Mouse (Mus musculus) stomach, postnatal 0 days (tissue): ENCODE measurements at regions not wholly inside any gene's neighbourhood (a gene's known extent, or its start where the extent isn't known, plus 50 kb on each side); places are given as distances from the start of the nearest gene placed in this dataset.

Experiments
- ATAC-seq: fragments of 200-750 bp; cut with Nextera tagmentation; 2 replicates; pipeline ENCODE4 v1.8.0; 2017; ENCODE audit not compliant: low FRiP score, low TSS enrichment
- DNase-seq: peaks from one replicate; pipeline ENCODE4 v3.0.0-alpha.2; 2016; ENCODE audit warnings: low spot score
- H3K27ac ChIP-seq: fragments of 300-500 bp; sonication (generic); replicated peaks from 2 replicates; pipeline ENCODE4 v1.5.1; 2014; ENCODE audit warnings: mild to moderate bottlenecking, control low read depth
- H3K27me3 ChIP-seq: fragments of 300-500 bp; sonication (generic); 2 replicates; pipeline ENCODE4 v1.6.1; 2014; ENCODE audit warnings: low read length; ENCODE audit not compliant: control insufficient read depth, insufficient read depth
- H3K36me3 ChIP-seq: fragments of 300-500 bp; sonication (generic); 2 replicates; pipeline ENCODE4 v1.6.1; 2014; ENCODE audit warnings: low read length, mixed read lengths; ENCODE audit not compliant: control insufficient read depth, insufficient read depth
- H3K4me1 ChIP-seq: fragments of 300-500 bp; sonication (generic); replicated peaks from 2 replicates; pipeline ENCODE4 v1.6.1; 2014; ENCODE audit warnings: antibody characterized with exemption; ENCODE audit not compliant: control insufficient read depth, insufficient read depth
- H3K4me2 ChIP-seq: fragments of 300-500 bp; sonication (generic); replicated peaks from 2 replicates; pipeline ENCODE4 v1.6.1; 2014; ENCODE audit warnings: low read depth, mild to moderate bottlenecking, control low read depth, moderate library complexity
- H3K4me3 ChIP-seq: fragments of 300-500 bp; sonication (generic); 2 replicates; pipeline ENCODE4 v1.5.1; 2014; ENCODE audit warnings: low read depth, low read length, control low read depth
- H3K9ac ChIP-seq: fragments of 300-500 bp; sonication (generic); 2 replicates; pipeline ENCODE4 v1.6.1; 2014; ENCODE audit warnings: mild to moderate bottlenecking, low read length, control low read depth, mixed read lengths
- H3K9me3 ChIP-seq: fragments of 300-500 bp; sonication (generic); 2 replicates; pipeline ENCODE4 v1.6.1; 2016; ENCODE audit warnings: low read length; ENCODE audit not compliant: control insufficient read depth
- CTCF ChIP-seq: IDR thresholded peaks from 2 replicates; pipeline ENCODE4 v1.5.1; 2016; ENCODE audit warnings: antibody characterized with exemption, low read depth, mild to moderate bottlenecking, moderate library complexity
- EP300 ChIP-seq: optimal IDR thresholded peaks from 2 replicates; pipeline ENCODE3; 2016; ENCODE audit warnings: antibody characterized with exemption
- WGBS: fragments of 180-500 bp; shearing (Covaris S2); extraction: QIAGEN DNeasy Blood & Tissue Kit; methylation state at CpG from one replicate; pipeline ENCODE4 v1.1.7; 2014; 5-methylcytosine and 5-hydroxymethylcytosine counted together

- Histone ChIP-seq H3K4me1 (no peaks in the 10 kb centered on the region), H3K27ac (no peak overlapping the region), H3K27me3 (no peaks in the 10 kb centered on the region), H3K9me3 (no peaks in the 10 kb centered on the region), H3K4me2 (no peak overlapping the region), H3K9ac (no peak overlapping the region), H3K36me3 (no peaks in the 10 kb centered on the region), H3K4me3 (no peak overlapping the region)
- DNase-seq (no peak), ATAC-seq (no peak)
- no peak for TF ChIP-seq CTCF
- no peak for TF ChIP-seq EP300
- WGBS = 53% methylated on average over 3 of the region's 3 CpGs
These were observed 697.8 kb upstream of the Got2 start for GRCm38 (mm10) chr8:96586129-96586528.

- no peaks in the 10 kb centered on the region for H3K27me3 ChIP-seq
- H3K9ac ChIP-seq = no peak overlapping the region
- DNase-seq (no peak), ATAC-seq (no peak)
- TF ChIP-seq EP300 (no peak), CTCF (no peak)
- no peaks in the 10 kb centered on the region for H3K9me3 ChIP-seq
- H3K4me1 ChIP-seq = no peaks in the 10 kb centered on the region
- no peak overlapping the region for H3K4me2 ChIP-seq
- WGBS = 68% methylated on average over 10 of the region's 10 CpGs
- no peak overlapping the region for H3K27ac ChIP-seq
- H3K36me3 ChIP-seq = no peaks in the 10 kb centered on the region
- H3K4me3 ChIP-seq = no peak overlapping the region
These were observed 664.2 kb upstream of the Got2 start for GRCm38 (mm10) chr8:96552512-96552911.

GRCm38 (mm10) chr8:96550408-96550807 lies 662.1 kb upstream of the Got2 start:
- no peak overlapping the region for H3K4me3 ChIP-seq
- H3K27me3 ChIP-seq = no peaks in the 10 kb centered on the region
- no peaks in the 10 kb centered on the region for H3K4me1 ChIP-seq
- no peaks in the 10 kb centered on the region for H3K36me3 ChIP-seq
- no peak overlapping the region for H3K27ac ChIP-seq
- no peak overlapping the region for H3K9ac ChIP-seq
- no peaks in the 10 kb centered on the region for H3K9me3 ChIP-seq
- 85% methylated on average over 2 of the region's 2 CpGs for WGBS
- no peak for DNase-seq
- H3K4me2 ChIP-seq = no peak overlapping the region
- TF ChIP-seq CTCF (peak; percentile 54), EP300 (no peak)
- no peak for ATAC-seq

- WGBS = 52% methylated on average over 4 of the region's 4 CpGs
- Histone ChIP-seq H3K36me3 (no peaks in the 10 kb centered on the region), H3K4me3 (no peak overlapping the region), H3K9me3 (no peaks in the 10 kb centered on the region), H3K27ac (no peak overlapping the region), H3K27me3 (no peaks in the 10 kb centered on the region), H3K9ac (no peak overlapping the region), H3K4me1 (no peaks in the 10 kb centered on the region), H3K4me2 (no peak overlapping the region)
- DNase-seq = no peak
- no peak for TF ChIP-seq EP300
- TF ChIP-seq CTCF = peak; percentile 22
- ATAC-seq = no peak
These were observed 660.3 kb upstream of the Got2 start for GRCm38 (mm10) chr8:96548663-96549062.

- no peak for TF ChIP-seq CTCF
- no peak for TF ChIP-seq EP300
These were observed 659.8 kb upstream of the Got2 start for GRCm38 (mm10) chr8:96548187-96548586.

DNA sequence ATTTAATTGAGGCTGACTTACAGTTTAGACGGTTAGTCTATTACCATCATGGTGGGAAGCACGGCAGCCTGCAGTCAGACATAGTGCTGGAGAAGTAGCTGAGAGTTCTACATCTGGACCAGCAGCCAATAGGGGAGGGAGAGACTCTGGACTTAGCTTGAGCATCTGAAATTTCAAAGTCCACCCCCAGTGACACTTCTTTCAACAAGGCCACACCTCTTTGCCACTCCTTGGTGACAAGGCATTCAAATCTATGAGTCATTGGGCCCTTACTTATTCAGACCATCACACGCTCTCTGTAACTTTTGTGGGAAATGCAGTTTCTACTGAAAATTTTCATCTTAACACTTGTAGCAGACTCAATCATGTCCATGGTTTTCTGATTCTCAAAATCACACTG lies 653.9 kb upstream of the Got2 start:
- no peak for TF ChIP-seq EP300
- no peak for TF ChIP-seq CTCF
- no peak overlapping the region for H3K9ac ChIP-seq
- no peaks in the 10 kb centered on the region for H3K27me3 ChIP-seq
- no peaks in the 10 kb centered on the region for H3K36me3 ChIP-seq
- DNase-seq = no peak
- no peak overlapping the region for H3K4me3 ChIP-seq
- ATAC-seq = no peak
- no peaks in the 10 kb centered on the region for H3K4me1 ChIP-seq
- no peaks in the 10 kb centered on the region for H3K9me3 ChIP-seq
- 89% methylated on average over 3 of the region's 3 CpGs for WGBS
- H3K4me2 ChIP-seq = no peak overlapping the region
- no peak overlapping the region for H3K27ac ChIP-seq

More at GRCm38 (mm10) chr8:96548187-96548586, 659.8 kb upstream of the Got2 start:
- DNase-seq (no peak), ATAC-seq (no peak)
- Histone ChIP-seq H3K4me3 (no peak overlapping the region), H3K9ac (no peak overlapping the region), H3K27me3 (no peaks in the 10 kb centered on the region), H3K27ac (no peak overlapping the region), H3K4me1 (no peaks in the 10 kb centered on the region), H3K4me2 (no peak overlapping the region), H3K36me3 (no peaks in the 10 kb centered on the region), H3K9me3 (no peaks in the 10 kb centered on the region)
